In the genomic region with DNA sequence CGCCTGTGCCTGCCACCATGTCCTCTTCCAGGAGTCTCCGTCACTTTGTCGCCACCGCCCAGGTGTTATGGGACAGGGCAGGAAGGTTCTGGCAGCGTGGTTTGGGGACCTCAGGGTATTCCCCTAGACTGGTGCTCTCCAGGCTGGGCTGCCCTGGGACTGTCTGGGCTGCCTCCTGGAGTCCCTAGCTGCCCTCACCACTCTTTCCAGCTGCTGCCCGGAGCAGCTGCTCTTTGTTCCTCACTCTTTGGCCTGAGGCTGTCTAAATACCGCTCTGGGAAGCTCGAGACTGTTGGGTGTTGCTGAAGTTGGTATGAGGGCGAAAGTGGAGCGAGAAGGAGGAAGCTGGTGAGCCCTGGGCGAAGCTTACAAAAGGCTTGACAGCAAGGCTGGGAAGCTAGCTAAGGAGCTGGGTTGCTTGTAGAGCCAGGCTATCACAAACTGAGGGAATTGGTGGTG, we compare ENCODE assay signal across 7 mouse cellular contexts. TPM values are rescaled to one million over a fixed set of nuclear protein-coding genes. Genes with fewer than 3 reads are reported as not detected.
DNase-seq lines count a peak whose midpoint lies in the region; ATAC-seq and TF ChIP-seq lines count a peak whose summit lies in the region.

No protein-coding gene starts in this region.

- TF ChIP-seq POLR2A in cerebellum, adult 2 months (IDR thresholded peaks at IDR 0.05; ENCODE audit: borderline replicate concordance, insufficient read depth, low read length): no peak

- peaks cover 17% of the 10 kb centered on the region; the same call in 1 of the 2 replicates for H3K27me3 ChIP-seq in embryonic facial prominence, embryonic 10.5 days (replicated peaks; ENCODE audit: low read depth, poor library complexity, severe bottlenecking)
- peaks cover 7% of the 10 kb centered on the region; the same call in 1 of the 2 replicates for H3K27me3 ChIP-seq in heart, embryonic 15.5 days
- H3K27me3 ChIP-seq in cerebellum, adult 2 months (ENCODE audit: control insufficient read depth, insufficient read depth, low read length): no peaks in the 10 kb centered on the region

- DNase-seq in embryonic facial prominence, embryonic 10.5 days (ENCODE audit: low spot score): peak; percentile 47
- DNase-seq in kidney, postnatal 36 days: peak; percentile 64 to 65
- no peak for DNase-seq in cerebellum, adult 2 months
- DNase-seq in right cerebral cortex, postnatal 36 days (ENCODE audit: low spot score in 2 of 2): no peak

- H3K4me3 ChIP-seq in embryonic facial prominence, embryonic 10.5 days: peak overlapping the region; percentile 64
- H3K4me3 ChIP-seq in heart, embryonic 15.5 days: peak overlapping the region; percentile 66
- H3K4me3 ChIP-seq in cerebellum, adult 2 months (replicated peaks; ENCODE audit: insufficient read depth, low read depth, low read length): no peak overlapping the region

- peak overlapping the region; percentile 67 for H3K9ac ChIP-seq in heart, embryonic 15.5 days

- H3K27ac ChIP-seq in embryonic facial prominence, embryonic 10.5 days (replicated peaks): peak overlapping the region; percentile 77
- peak overlapping the region; percentile 25; the same call in 1 of the 2 replicates for H3K27ac ChIP-seq in heart, embryonic 15.5 days
- H3K27ac ChIP-seq in cerebellum, adult 2 months (ENCODE audit: insufficient read depth, low read length): no peak overlapping the region

- H3K4me1 ChIP-seq in embryonic facial prominence, embryonic 10.5 days: peaks cover 29% of the 10 kb centered on the region
- H3K4me1 ChIP-seq in heart, embryonic 15.5 days (replicated peaks): peaks cover 20% of the 10 kb centered on the region
- H3K4me1 ChIP-seq in cerebellum, adult 2 months (ENCODE audit: control insufficient read depth, insufficient read depth, low read length): peaks cover 6% of the 10 kb centered on the region; the same call in 1 of the 2 replicates

- no peak for TF ChIP-seq CTCF in cerebellum, adult 2 months (IDR thresholded peaks at IDR 0.05; ENCODE audit: borderline replicate concordance, insufficient read depth, low read depth, low read length)

- peak overlapping the region; percentile 99 for H3K4me2 ChIP-seq in heart, embryonic 15.5 days

- WGBS in embryonic facial prominence, embryonic 10.5 days: 28% methylated on average over 11 of the region's 11 CpGs
- WGBS in heart, embryonic 15.5 days: 30% methylated on average over 11 of the region's 11 CpGs
- WGBS in cerebellum, adult 2 months: 63% methylated on average over 11 of the region's 11 CpGs

- H3K36me3 ChIP-seq in embryonic facial prominence, embryonic 10.5 days (replicated peaks): peaks cover 56% of the 10 kb centered on the region
- no peaks in the 10 kb centered on the region for H3K36me3 ChIP-seq in heart, embryonic 15.5 days

- 0 out of 2 replicates have a peak, but pooled peaks cover 5% of the 10 kb centered on the region for H3K9me3 ChIP-seq in embryonic facial prominence, embryonic 10.5 days
- no peaks in the 10 kb centered on the region for H3K9me3 ChIP-seq in heart, embryonic 15.5 days (replicated peaks)

- peak; percentile 33 for ATAC-seq in activated CD4-positive, CD25-positive, alpha-beta regulatory T cell, adult 4 months
- ATAC-seq in heart, embryonic 15.5 days (replicated peaks; ENCODE audit: insufficient number of reproducible peaks, insufficient read depth, low FRiP score, low read depth): peak; percentile 16; the same call in 1 of the 2 replicates
- ATAC-seq in megakaryocyte progenitor cell, adult 5-6 weeks (replicated peaks; ENCODE audit: poor library complexity): peak; percentile 36

RNA-seq across cellular contexts. Expression of gene Lrrc8d, which starts 32.7 kb away (rescaled TPM):
- 10 to 100 TPM; 16.9 to 23.7 TPM for polyA plus RNA-seq in activated CD4-positive, CD25-positive, alpha-beta regulatory T cell, adult 4 months (2017; shearing (Covaris generic))
- polyA plus RNA-seq in embryonic facial prominence, embryonic 10.5 days (2016; fragmentation: Nextera tagmentation; extraction: Ambion mirVana): 22.2 TPM in 2 replicates
- polyA plus RNA-seq in heart, embryonic 15.5 days (2015; fragmentation: Nextera tagmentation; extraction: Ambion mirVana): 7.4 and 9.1 TPM in 2 replicates
- 40.7 and 44.9 TPM in 2 replicates for total RNA-seq in megakaryocyte progenitor cell, adult 5-6 weeks (2015)
- total RNA-seq in megakaryocyte progenitor cell, adult 5-6 weeks (2017): 14.2 and 15.6 TPM in 2 replicates
- 14.8 and 16.3 TPM in 2 replicates for polyA plus RNA-seq in cerebellum, adult 2 months (2012; rRNA removed)

Comparison
In these comparisons a context has a peak if more than half of its experiments do, and no peak if none do; other contexts are left out.
1. DNase-seq: peak in embryonic facial prominence, embryonic 10.5 days (single experiment) and kidney, postnatal 36 days (2 of 2); none in cerebellum, adult 2 months (0 of 2) and right cerebral cortex, postnatal 36 days (0 of 2).
2. Peak in every context shown above with its lines, with median percentiles within 50 percentile points of each other: ATAC-seq.